In the genomic region with DNA sequence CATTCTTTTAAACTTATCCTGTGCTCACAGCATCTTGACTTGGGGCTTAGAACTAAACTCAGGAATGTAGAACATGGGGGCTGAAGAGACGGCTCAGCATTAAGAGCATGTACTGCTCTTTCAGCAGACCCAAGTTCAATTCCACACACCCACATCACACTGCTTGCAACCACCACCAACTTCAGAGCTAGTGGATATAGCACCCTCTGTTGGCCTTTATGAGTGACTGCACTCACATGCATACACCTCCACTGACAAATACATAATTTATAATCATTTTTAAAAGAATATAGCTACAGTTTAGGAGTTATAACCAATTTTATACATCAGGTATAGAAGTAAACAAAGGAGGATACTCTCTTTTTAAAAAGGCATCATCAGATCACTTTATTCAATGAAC, we compare ENCODE assay signal across 16 mouse cellular contexts. TPM values are rescaled to one million over a fixed set of nuclear protein-coding genes. Genes with fewer than 3 reads are reported as not detected.
DNase-seq lines count a peak whose midpoint lies in the region; ATAC-seq and TF ChIP-seq lines count a peak whose summit lies in the region.
"Had no signal": no experiment of that assay in that cellular context is flagged by ENCODE, and none has a peak within 500 bp of the region (broad histone marks: within the 10 kb centered on the region; RNA-seq: fewer than 3 reads in every experiment).

No protein-coding gene starts in this region.

- WGBS in intestine, postnatal 0 days, result 90% methylated on average over 1 of the region's 1 CpGs
- WGBS in intestine, embryonic 16.5 days, result 94% methylated on average over 1 of the region's 1 CpGs
- WGBS in lung, embryonic 14.5 days, result 96% methylated on average over 1 of the region's 1 CpGs
- 96% methylated on average over 1 of the region's 1 CpGs for WGBS in hindbrain, embryonic 14.5 days

- no peak for DNase-seq in lung, embryonic 14.5 days
- no peak for DNase-seq in lung, postnatal 36 days
- DNase-seq in MEL (ENCODE audit: low read depth, low spot score), result peak; percentile 34
- peak; percentile 37 for DNase-seq in naive thymus-derived CD4-positive, alpha-beta T cell, adult 2 months (ENCODE audit: low read depth)
- DNase-seq in hindbrain, embryonic 14.5 days (ENCODE audit: low spot score), result no peak
- DNase-seq in adipocyte (ENCODE audit: low spot score), result no peak
- DNase-seq: cerebellum, postnatal 10 days; embryo, embryonic 11 days; heart, adult 11 months; kidney, postnatal 10 days; layer of hippocampus, adult 9-11 months; thymus, postnatal 25 days had no signal

- no peak overlapping the region for H3K9ac ChIP-seq in intestine, postnatal 0 days (ENCODE audit: low read depth, low read length)
- H3K9ac ChIP-seq in intestine, embryonic 16.5 days (ENCODE audit: low read depth, low read length), result no peak overlapping the region
- no peak overlapping the region for H3K9ac ChIP-seq in lung, embryonic 14.5 days
- H3K9ac ChIP-seq in MEL (ENCODE audit: control insufficient read depth, low read depth, low read length, poor library complexity, severe bottlenecking), result no peak overlapping the region
- H3K9ac ChIP-seq in hindbrain, embryonic 14.5 days, result no peak overlapping the region
- H3K9ac ChIP-seq: embryonic facial prominence, embryonic 15.5 days; limb, embryonic 15.5 days had no signal

- H3K4me1 ChIP-seq in intestine, postnatal 0 days (replicated peaks; ENCODE audit: control insufficient read depth, insufficient read depth, low read length), result no peaks in the 10 kb centered on the region
- H3K4me1 ChIP-seq in intestine, embryonic 16.5 days (ENCODE audit: control insufficient read depth, insufficient read depth, low read length), result no peaks in the 10 kb centered on the region
- H3K4me1 ChIP-seq in lung, embryonic 14.5 days (ENCODE audit: insufficient read depth), result no peaks in the 10 kb centered on the region
- H3K4me1 ChIP-seq in MEL (ENCODE audit: control insufficient read depth in 1 of 2, insufficient read depth in 2 of 2, low read length in 2 of 2), result no peaks in the 10 kb centered on the region
- no peaks in the 10 kb centered on the region for H3K4me1 ChIP-seq in hindbrain, embryonic 14.5 days (replicated peaks; ENCODE audit: control insufficient read depth, insufficient read depth, low read length)
- H3K4me1 ChIP-seq: embryonic facial prominence, embryonic 15.5 days; limb, embryonic 15.5 days had no signal

- no peaks in the 10 kb centered on the region for H3K27me3 ChIP-seq in intestine, postnatal 0 days (replicated peaks; ENCODE audit: control insufficient read depth, insufficient read depth, low read length)
- no peaks in the 10 kb centered on the region for H3K27me3 ChIP-seq in intestine, embryonic 16.5 days (replicated peaks; ENCODE audit: control insufficient read depth, insufficient read depth, low read length)
- H3K27me3 ChIP-seq in lung, embryonic 14.5 days (ENCODE audit: insufficient read depth, low read length), result no peaks in the 10 kb centered on the region
- H3K27me3 ChIP-seq in MEL (ENCODE audit: control insufficient read depth in 1 of 2, insufficient read depth in 2 of 2, low read length in 2 of 2), result peaks cover 3 to 4% of the 10 kb centered on the region in 2 experiments; a peak in 3 of 4 replicates
- H3K27me3 ChIP-seq in hindbrain, embryonic 14.5 days (ENCODE audit: control insufficient read depth, insufficient read depth, low read length), result no peaks in the 10 kb centered on the region
- H3K27me3 ChIP-seq: embryonic facial prominence, embryonic 15.5 days; limb, embryonic 15.5 days had no signal

- peak; percentile 42; the same call in 1 of the 2 replicates for TF ChIP-seq CTCF in intestine, postnatal 0 days (IDR thresholded peaks at IDR 0.05; ENCODE audit: low read depth)
- TF ChIP-seq CTCF in lung, embryonic 14.5 days (IDR thresholded peaks at IDR 0.05; ENCODE audit: low read depth), result peak; percentile 22; the same call in 1 of the 2 replicates
- peak; percentile 56 to 79 (median 66) for TF ChIP-seq CTCF in MEL (IDR thresholded peaks at IDR 0.05 in 2 of 3, conservative IDR thresholded peaks at IDR 0.05 in 1 of 3; ENCODE audit: control insufficient read depth in 1 of 3, insufficient read depth in 1 of 3, low read depth in 2 of 3, low read length in 3 of 3, poor library complexity in 1 of 3, severe bottlenecking in 1 of 3)

- TF ChIP-seq EP300 in MEL (IDR thresholded peaks at IDR 0.05; ENCODE audit: low read depth in 1 of 2, low read length in 2 of 2), result no peak

- no peaks in the 10 kb centered on the region for H3K79me2 ChIP-seq in MEL (ENCODE audit: control insufficient read depth, insufficient read depth, low read length, poor library complexity)

- no peaks in the 10 kb centered on the region for H3K9me3 ChIP-seq in intestine, postnatal 0 days (ENCODE audit: control insufficient read depth)
- no peaks in the 10 kb centered on the region for H3K9me3 ChIP-seq in intestine, embryonic 16.5 days (ENCODE audit: control insufficient read depth, low read length)
- no peaks in the 10 kb centered on the region for H3K9me3 ChIP-seq in lung, embryonic 14.5 days (ENCODE audit: low read depth, low read length)
- H3K9me3 ChIP-seq in MEL (replicated peaks; ENCODE audit: insufficient read depth, low read length), result no peaks in the 10 kb centered on the region
- H3K9me3 ChIP-seq in hindbrain, embryonic 14.5 days (ENCODE audit: control insufficient read depth, low read length), result no peaks in the 10 kb centered on the region
- H3K9me3 ChIP-seq: embryonic facial prominence, embryonic 15.5 days; limb, embryonic 15.5 days had no signal

- peak; percentile 49 for TF ChIP-seq RAD21 in MEL (IDR thresholded peaks at IDR 0.05; ENCODE audit: low read depth, low read length)

- no peaks in the 10 kb centered on the region; the same call in 1 of the 2 replicates for H3K36me3 ChIP-seq in intestine, postnatal 0 days (ENCODE audit: control insufficient read depth, insufficient read depth)
- no peaks in the 10 kb centered on the region for H3K36me3 ChIP-seq in intestine, embryonic 16.5 days (ENCODE audit: control insufficient read depth, insufficient read depth, low read length)
- no peaks in the 10 kb centered on the region for H3K36me3 ChIP-seq in lung, embryonic 14.5 days (ENCODE audit: insufficient read depth)
- no peaks in the 10 kb centered on the region for H3K36me3 ChIP-seq in MEL (ENCODE audit: control insufficient read depth in 1 of 2, insufficient read depth in 2 of 2, low read length in 2 of 2)
- H3K36me3 ChIP-seq in hindbrain, embryonic 14.5 days (replicated peaks; ENCODE audit: control insufficient read depth, insufficient read depth), result no peaks in the 10 kb centered on the region
- H3K36me3 ChIP-seq: embryonic facial prominence, embryonic 15.5 days; limb, embryonic 15.5 days had no signal

- TF ChIP-seq POLR2A in MEL (IDR thresholded peaks at IDR 0.05; ENCODE audit: control insufficient read depth in 1 of 2, insufficient read depth in 1 of 2, low read depth in 1 of 2, low read length in 2 of 2, poor library complexity in 1 of 2), result no peak

- no peak overlapping the region for H3K27ac ChIP-seq in intestine, postnatal 0 days (ENCODE audit: low read depth, low read length)
- no peak overlapping the region for H3K27ac ChIP-seq in intestine, embryonic 16.5 days (ENCODE audit: low read length)
- H3K27ac ChIP-seq in lung, embryonic 14.5 days (ENCODE audit: low read depth), result no peak overlapping the region
- no peak overlapping the region for H3K27ac ChIP-seq in MEL (ENCODE audit: control insufficient read depth, low read depth, low read length)
- no peak overlapping the region for H3K27ac ChIP-seq in hindbrain, embryonic 14.5 days
- H3K27ac ChIP-seq: embryonic facial prominence, embryonic 15.5 days; limb, embryonic 15.5 days had no signal

- no peak for ATAC-seq in intestine, postnatal 0 days
- ATAC-seq in intestine, embryonic 16.5 days, result no peak
- ATAC-seq in lung, embryonic 14.5 days (ENCODE audit: insufficient read depth), result no peak
- ATAC-seq in hindbrain, embryonic 14.5 days (ENCODE audit: low FRiP score), result no peak

- H3K4me2 ChIP-seq in intestine, postnatal 0 days (replicated peaks; ENCODE audit: low read depth), result no peak overlapping the region
- no peak overlapping the region for H3K4me2 ChIP-seq in intestine, embryonic 16.5 days (ENCODE audit: low read depth, low read length)
- no peak overlapping the region for H3K4me2 ChIP-seq in lung, embryonic 14.5 days
- no peak overlapping the region for H3K4me2 ChIP-seq in hindbrain, embryonic 14.5 days (replicated peaks)
- H3K4me2 ChIP-seq: embryonic facial prominence, embryonic 15.5 days; limb, embryonic 15.5 days had no signal

- no peak overlapping the region for H3K4me3 ChIP-seq in intestine, postnatal 0 days (ENCODE audit: low read depth, low read length)
- no peak overlapping the region for H3K4me3 ChIP-seq in intestine, embryonic 16.5 days (ENCODE audit: low read length)
- no peak overlapping the region for H3K4me3 ChIP-seq in lung, embryonic 14.5 days (ENCODE audit: low read depth, low read length)
- no peak overlapping the region for H3K4me3 ChIP-seq in MEL (ENCODE audit: control insufficient read depth in 1 of 2, insufficient read depth in 1 of 2, low read depth in 2 of 2, low read length in 2 of 2)
- no peak overlapping the region for H3K4me3 ChIP-seq in hindbrain, embryonic 14.5 days (replicated peaks; ENCODE audit: low read length)
- H3K4me3 ChIP-seq: embryonic facial prominence, embryonic 15.5 days; limb, embryonic 15.5 days had no signal

TF ChIP-seq in MEL, 35 proteins besides CTCF, POLR2A, EP300 and RAD21 (continues in another document):
- TF ChIP-seq MAX (IDR thresholded peaks at IDR 0.05; ENCODE audit: low read length), result no peak
- TF ChIP-seq TAL1 (IDR thresholded peaks at IDR 0.05; ENCODE audit: low read length), result no peak
- peak; percentile 49 for TF ChIP-seq SMC3 (IDR thresholded peaks at IDR 0.05; ENCODE audit: low read depth, low read length)

RNA-seq across cellular contexts. Expression of a gene that starts 13.4 kb away (rescaled TPM):
- 2.8 and 3.2 TPM in 2 replicates for polyA plus RNA-seq in intestine, postnatal 0 days (2015; fragmentation: Nextera tagmentation; extraction: Ambion mirVana)
- polyA plus RNA-seq in intestine, embryonic 16.5 days (2015; fragmentation: Nextera tagmentation; extraction: Ambion mirVana), result 3.0 and 3.4 TPM in 2 replicates
- polyA plus RNA-seq in lung, embryonic 14.5 days (2014; fragmentation: Nextera tagmentation; extraction: Ambion mirVana), result 1.4 and 1.7 TPM in 2 replicates
- total RNA-seq in MEL (2012; rRNA removed), result 0.13 and 0.15 TPM in 2 replicates
- 1 to 10 TPM in 1 of 2 experiments, not detected in 1; 3.4 TPM for polyA plus RNA-seq in MEL (2012; ENCODE audit: insufficient read depth in 1 of 2, insufficient read length in 2 of 2, low read depth in 1 of 2, low replicate concordance in 2 of 2, missing spikeins in 1 of 2)
- polyA plus RNA-seq in hindbrain, embryonic 14.5 days (2014; fragmentation: Nextera tagmentation; extraction: Ambion mirVana), result 0.83 and 1.0 TPM in 2 replicates

RNA-seq across cellular contexts. Expression of a gene that starts 36.9 kb away (rescaled TPM):
- polyA plus RNA-seq in intestine, postnatal 0 days (2015; fragmentation: Nextera tagmentation; extraction: Ambion mirVana), result 2.4 TPM in 2 replicates
- polyA plus RNA-seq in intestine, embryonic 16.5 days (2015; fragmentation: Nextera tagmentation; extraction: Ambion mirVana), result 6.2 and 6.9 TPM in 2 replicates
- polyA plus RNA-seq in lung, embryonic 14.5 days (2014; fragmentation: Nextera tagmentation; extraction: Ambion mirVana), result 20.5 and 20.8 TPM in 2 replicates
- 26.2 and 27.1 TPM in 2 replicates for total RNA-seq in MEL (2012; rRNA removed)
- polyA plus RNA-seq in MEL (2012; ENCODE audit: insufficient read depth in 1 of 2, insufficient read length in 2 of 2, low read depth in 1 of 2, low replicate concordance in 2 of 2, missing spikeins in 1 of 2), result 10 to 100 TPM in 1 of 2 experiments, not detected in 1; 44.7 TPM
- 12.9 and 15.1 TPM in 2 replicates for polyA plus RNA-seq in hindbrain, embryonic 14.5 days (2014; fragmentation: Nextera tagmentation; extraction: Ambion mirVana)

Comparison
In these comparisons a context has a peak if more than half of its experiments do, and no peak if none do; other contexts are left out.
1. DNase-seq: peak in MEL (single experiment) and naive thymus-derived CD4-positive, alpha-beta T cell, adult 2 months (single experiment); none in lung, embryonic 14.5 days (single experiment), lung, postnatal 36 days (single experiment), hindbrain, embryonic 14.5 days (single experiment) and adipocyte (single experiment).
2. Peak in every context shown above with its lines, with median percentiles within 50 percentile points of each other: CTCF ChIP-seq.